Mouse (Mus musculus) macrophage (primary cell): ENCODE data around the gene Adam12. TPM values are rescaled to one million over a fixed set of nuclear protein-coding genes. Genes with fewer than 3 reads are reported as not detected.

Source experiments
- H3K27ac ChIP-seq: fragments of 350-480 bp; formaldehyde crosslinking; 2 replicates; pipeline ENCODE4 v1.9.0; 2021
- H3K36me3 ChIP-seq: fragments of 350-480 bp; formaldehyde crosslinking; 2 replicates; pipeline ENCODE4 v1.9.0; 2021; ENCODE audit errors: inconsistent target
- H3K4me3 ChIP-seq: fragments of 350-480 bp; formaldehyde crosslinking; 2 replicates; pipeline ENCODE4 v1.9.0; 2021; ENCODE audit errors: inconsistent target
- H3K79me2 ChIP-seq: fragments of 350-480 bp; formaldehyde crosslinking; 2 replicates; pipeline ENCODE4 v1.9.0; 2021; ENCODE audit errors: inconsistent target
- WGBS: methylation state at CpG from one replicate; pipeline ENCODE4 v1.1.7; 2026; ENCODE audit warnings: inconsistent platforms; ENCODE audit not compliant: missing documents; 5-methylcytosine and 5-hydroxymethylcytosine counted together
- polyA plus RNA-seq: library from polyadenylated mRNA; stranded (reverse); fragments of 250-400 nt; gene quantifications from 3 replicates; pipeline ENCODE4 v1.2.4, GENCODE M21; 2018; ENCODE audit warnings: inconsistent platforms

The Adam12 gene
- polyA plus RNA-seq, 1 experiment from 2014 or later = not detected

DNA sequence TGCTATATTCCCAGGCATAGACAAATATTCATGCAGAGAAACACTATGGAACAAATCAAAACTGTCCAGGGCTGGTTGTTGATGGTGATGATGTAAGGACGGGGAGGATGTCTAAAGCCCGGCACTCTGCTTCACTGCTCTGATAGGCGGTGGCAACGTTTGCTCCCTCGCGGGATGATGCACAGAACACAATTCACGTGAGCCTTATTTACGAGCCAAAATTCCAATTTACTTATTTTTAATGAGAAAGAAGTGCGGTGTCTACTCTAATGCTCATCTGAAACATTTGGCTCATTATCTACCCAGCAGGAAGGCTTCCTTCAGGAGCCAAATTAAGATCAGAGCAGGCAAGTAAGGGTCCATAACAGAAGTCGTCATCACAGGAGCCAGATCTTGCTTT, 45.4 kb downstream of the Adam12 start:
- H3K79me2 ChIP-seq = no peaks in the 10 kb centered on the region
- 93% methylated on average over 10 of the region's 10 CpGs for WGBS
- H3K36me3 ChIP-seq = no peaks in the 10 kb centered on the region
- H3K4me3 ChIP-seq = no peak overlapping the region
- no peak overlapping the region for H3K27ac ChIP-seq

DNA sequence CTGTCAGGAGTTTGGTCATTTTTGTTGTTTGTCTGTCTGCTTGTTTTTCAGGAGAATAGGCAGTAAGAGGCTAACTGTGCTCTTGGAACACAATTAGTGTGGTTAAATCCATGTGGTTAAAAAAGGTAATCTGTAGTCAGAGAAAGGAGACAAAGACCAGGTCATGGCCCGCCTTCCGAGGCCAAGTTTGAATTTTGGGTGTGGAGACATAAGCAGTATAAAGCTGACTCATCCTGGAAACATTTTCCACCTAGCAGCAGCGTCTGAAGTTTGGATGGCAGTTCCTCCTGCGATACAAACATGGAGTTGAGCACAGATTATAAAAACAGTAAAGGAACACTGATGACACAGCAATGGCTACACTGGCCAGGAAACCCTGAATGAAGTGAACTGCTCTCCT, 46.2 kb downstream of the Adam12 start:
- no peak overlapping the region for H3K4me3 ChIP-seq
- H3K36me3 ChIP-seq = no peaks in the 10 kb centered on the region
- no peaks in the 10 kb centered on the region for H3K79me2 ChIP-seq
- H3K27ac ChIP-seq = no peak overlapping the region
- WGBS = 87% methylated on average over 4 of the region's 4 CpGs

GRCm38 (mm10) chr7:134181717-134182116, 50.2 kb downstream of the Adam12 start:
- Histone ChIP-seq H3K36me3 (no peaks in the 10 kb centered on the region), H3K79me2 (no peaks in the 10 kb centered on the region), H3K4me3 (no peak overlapping the region), H3K27ac (no peak overlapping the region)
- whole genome bisulfite sequencing = 87% methylated on average over 1 of the region's 1 CpGs

GRCm38 (mm10) chr7:134181056-134181455, 50.9 kb downstream of the Adam12 start:
- Histone ChIP-seq H3K4me3 (no peak overlapping the region), H3K36me3 (no peaks in the 10 kb centered on the region), H3K79me2 (no peaks in the 10 kb centered on the region), H3K27ac (no peak overlapping the region)
- 71% methylated on average over 1 of the region's 1 CpGs for WGBS

DNA sequence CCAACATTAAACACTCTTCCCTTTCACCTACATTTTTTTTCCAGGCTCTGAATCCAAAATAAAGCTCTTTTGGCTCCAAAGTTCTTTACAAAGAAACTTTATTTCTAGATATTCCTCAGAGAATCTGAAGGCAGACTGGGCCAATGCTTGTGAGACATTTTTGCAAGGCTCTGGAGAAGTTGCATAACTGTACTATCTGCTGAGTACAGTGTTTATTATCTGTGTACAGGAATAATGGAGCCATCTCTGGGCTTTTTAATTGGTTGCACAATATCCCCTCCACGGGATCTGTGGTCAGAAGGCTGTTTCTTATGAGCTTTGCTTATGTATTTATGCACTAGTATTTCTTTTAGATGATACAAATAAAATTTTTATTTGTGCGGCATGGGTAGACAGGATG, 54.9 kb downstream of the Adam12 start:
- 55% methylated on average over 2 of the region's 2 CpGs for WGBS
- Histone ChIP-seq H3K4me3 (no peak overlapping the region), H3K36me3 (no peaks in the 10 kb centered on the region), H3K79me2 (no peaks in the 10 kb centered on the region), H3K27ac (no peak overlapping the region)

DNA sequence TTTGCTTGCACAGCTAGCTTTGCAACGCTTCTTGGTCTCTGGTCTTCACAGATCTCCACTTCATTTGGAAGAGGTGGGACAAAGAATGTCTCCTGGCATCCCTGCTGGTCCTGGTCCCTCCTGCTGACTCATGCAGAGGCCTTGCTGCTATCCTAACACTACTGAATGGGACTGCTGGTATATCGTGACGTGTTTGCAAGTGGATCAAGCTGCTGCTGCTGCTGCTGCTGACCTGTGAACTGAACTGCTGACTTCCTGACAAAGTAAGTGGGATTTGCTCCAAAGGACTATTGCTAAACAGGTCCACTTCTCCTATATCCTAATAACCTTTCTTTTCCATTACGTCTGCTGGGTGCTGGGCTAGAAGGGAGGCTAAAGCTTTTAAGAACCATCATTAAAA, 56.7 kb downstream of the Adam12 start:
- Histone ChIP-seq H3K79me2 (no peaks in the 10 kb centered on the region), H3K36me3 (no peaks in the 10 kb centered on the region), H3K27ac (no peak overlapping the region), H3K4me3 (no peak overlapping the region)
- 90% methylated on average over 4 of the region's 4 CpGs for WGBS

GRCm38 (mm10) chr7:134173442-134174090, 58.4 kb downstream of the Adam12 start:
- WGBS = 90% methylated on average over 14 of the region's 14 CpGs
- Histone ChIP-seq H3K27ac (no peak overlapping the region), H3K79me2 (no peaks in the 10 kb centered on the region), H3K4me3 (no peak overlapping the region), H3K36me3 (no peaks in the 10 kb centered on the region)

DNA sequence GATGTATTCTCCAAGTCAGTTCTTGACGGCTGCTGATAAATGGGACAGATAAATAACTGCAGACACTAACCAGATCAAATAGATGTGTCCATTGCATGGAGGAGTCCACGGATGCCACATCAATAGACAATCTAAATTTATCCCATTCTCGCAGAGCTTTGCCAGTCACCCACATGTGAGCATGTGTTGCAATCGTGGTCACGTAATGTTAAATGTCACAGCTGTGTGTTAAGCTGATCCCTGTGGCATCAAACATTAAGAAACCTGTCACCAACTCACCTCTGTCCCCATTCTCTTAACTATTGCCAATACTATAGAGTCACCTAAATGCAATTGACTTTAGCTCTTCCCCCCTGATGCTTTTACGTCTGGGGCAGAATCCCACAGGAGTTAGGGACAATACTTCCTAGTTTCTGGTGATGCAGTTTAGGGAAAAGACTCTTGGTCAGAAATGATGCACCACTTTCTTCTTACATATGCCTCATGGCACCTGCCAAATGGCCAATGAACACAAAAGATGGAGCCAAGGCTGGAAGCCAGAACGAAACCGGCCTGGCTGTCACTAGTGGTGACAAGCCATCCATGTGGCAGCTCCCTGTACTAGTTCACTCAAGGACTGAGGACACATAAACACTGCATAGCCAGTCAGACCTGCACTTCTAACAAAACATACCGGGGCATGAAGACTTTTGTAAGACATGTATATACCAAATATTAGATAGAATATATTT, 61.6 kb downstream of the Adam12 start:
- Histone ChIP-seq H3K27ac (no peak overlapping the region), H3K36me3 (no peaks in the 10 kb centered on the region), H3K4me3 (no peak overlapping the region), H3K79me2 (no peaks in the 10 kb centered on the region)
- WGBS = 76% methylated on average over 9 of the region's 9 CpGs

GRCm38 (mm10) chr7:134169780-134170179, 62.2 kb downstream of the Adam12 start:
- Histone ChIP-seq H3K4me3 (no peak overlapping the region), H3K36me3 (no peaks in the 10 kb centered on the region), H3K79me2 (no peaks in the 10 kb centered on the region), H3K27ac (no peak overlapping the region)
- WGBS = 96% methylated on average over 2 of the region's 2 CpGs

GRCm38 (mm10) chr7:134167586-134167985, 64.4 kb downstream of the Adam12 start:
- H3K36me3 ChIP-seq = no peaks in the 10 kb centered on the region
- no peaks in the 10 kb centered on the region for H3K79me2 ChIP-seq
- 63% methylated on average over 3 of the region's 3 CpGs for WGBS
- H3K27ac ChIP-seq = no peak overlapping the region
- no peak overlapping the region for H3K4me3 ChIP-seq

DNA sequence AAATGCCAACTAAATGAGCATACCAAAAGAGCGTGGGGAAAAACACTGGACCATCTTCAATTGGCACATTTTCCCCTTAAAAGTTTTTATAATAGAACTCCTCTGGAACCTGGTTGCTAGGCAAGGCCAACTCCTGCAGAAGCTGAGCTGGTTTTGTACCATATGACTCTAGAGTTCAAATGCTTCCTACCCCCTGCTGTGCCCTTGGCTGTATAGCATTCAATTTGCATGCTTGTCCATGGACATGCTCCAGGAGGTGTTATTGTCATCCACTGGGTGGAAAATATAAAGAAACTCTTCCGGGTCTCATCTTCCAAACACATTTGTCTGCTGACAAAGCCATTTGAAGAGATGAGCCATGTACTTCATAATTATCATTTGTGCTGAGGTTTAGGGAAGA, 68.2 kb downstream of the Adam12 start:
- Histone ChIP-seq H3K4me3 (no peak overlapping the region), H3K27ac (no peak overlapping the region), H3K36me3 (no peaks in the 10 kb centered on the region), H3K79me2 (no peaks in the 10 kb centered on the region)
- WGBS = 89% methylated on average over 2 of the region's 2 CpGs

DNA sequence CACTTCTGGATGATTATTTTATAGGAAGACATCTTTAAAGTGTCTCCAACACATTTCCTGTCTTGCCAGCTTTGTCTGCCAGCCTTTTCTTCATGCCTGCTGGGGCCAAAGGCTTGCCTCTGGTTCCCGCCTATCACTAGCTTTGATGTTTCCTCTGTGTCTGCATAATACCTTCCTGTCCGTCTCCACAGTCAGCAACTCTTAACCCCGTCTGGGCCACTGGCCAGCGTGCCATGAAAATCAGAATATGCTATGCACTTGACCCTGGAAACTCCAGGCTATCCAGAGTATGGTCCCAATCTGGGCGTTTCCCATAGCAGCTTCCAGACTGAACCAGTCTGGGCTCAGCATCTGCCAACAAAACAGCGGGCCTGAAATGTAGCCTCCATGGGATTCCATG, 69.1 kb downstream of the Adam12 start:
- Histone ChIP-seq H3K27ac (no peak overlapping the region), H3K4me3 (no peak overlapping the region), H3K36me3 (no peaks in the 10 kb centered on the region), H3K79me2 (no peaks in the 10 kb centered on the region)
- WGBS = 54% methylated on average over 6 of the region's 6 CpGs

GRCm38 (mm10) chr7:134159608-134160007, 72.3 kb downstream of the Adam12 start:
- Histone ChIP-seq H3K27ac (no peak overlapping the region), H3K36me3 (no peaks in the 10 kb centered on the region), H3K4me3 (no peak overlapping the region), H3K79me2 (no peaks in the 10 kb centered on the region)
- 8% methylated on average over 6 of the region's 7 CpGs for WGBS

- H3K36me3 ChIP-seq = no peaks in the 10 kb centered on the region
- 82% methylated on average over 4 of the region's 4 CpGs for WGBS
- no peaks in the 10 kb centered on the region for H3K79me2 ChIP-seq
- no peak overlapping the region for H3K27ac ChIP-seq
- no peak overlapping the region for H3K4me3 ChIP-seq
Measured at GRCm38 (mm10) chr7:134151330-134151729, 80.6 kb downstream of the Adam12 start.

DNA sequence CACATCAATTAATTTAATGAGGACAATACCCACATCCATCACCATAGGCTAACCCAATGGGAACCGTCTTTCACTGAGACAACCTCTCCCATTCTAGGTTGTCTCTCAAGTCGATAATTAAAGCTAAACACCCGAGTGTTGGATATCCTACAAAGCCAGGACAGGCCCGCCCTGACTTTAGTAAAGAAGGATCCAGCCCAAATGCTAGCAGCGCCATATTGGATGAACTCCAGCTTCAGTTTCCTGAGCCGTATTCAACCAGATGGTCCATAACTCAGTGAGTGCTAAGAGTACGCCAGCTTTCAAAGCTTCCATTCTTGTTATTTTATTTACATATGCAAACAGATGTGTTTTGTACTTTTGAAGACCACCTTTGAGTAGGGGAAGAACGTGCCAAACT, 81.6 kb downstream of the Adam12 start:
- 85% methylated on average over 8 of the region's 8 CpGs for WGBS
- Histone ChIP-seq H3K36me3 (no peaks in the 10 kb centered on the region), H3K4me3 (no peak overlapping the region), H3K27ac (no peak overlapping the region), H3K79me2 (no peaks in the 10 kb centered on the region)
